Mouse (Mus musculus): ENCODE measurements at regions not wholly inside any gene's neighbourhood (a gene's known extent, or its start where the extent isn't known, plus 50 kb on each side); places are given as distances from the start of the nearest gene placed in this dataset.

DNA sequence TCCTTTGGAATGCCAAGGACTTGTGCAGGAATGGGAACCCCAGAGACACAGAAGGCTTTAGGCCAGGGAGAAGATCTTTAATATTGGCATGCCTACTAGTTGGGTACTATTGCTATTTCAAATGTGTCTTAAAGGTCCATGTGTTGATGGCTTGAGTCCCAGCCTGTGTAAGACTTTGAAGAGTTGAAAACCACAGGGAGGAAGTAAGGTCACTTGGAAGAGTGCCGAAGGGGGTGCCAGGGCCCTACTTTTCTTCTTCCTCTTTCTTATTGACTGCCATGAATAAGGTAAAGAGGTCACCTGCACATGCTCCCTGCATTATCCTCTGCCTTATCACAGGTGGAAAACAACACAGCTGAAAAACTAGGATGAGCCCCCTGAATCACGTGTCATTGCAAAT, 56.1 kb upstream of the Nrp1 start:
- no peak for DNase-seq (ENCODE audit: low spot score)

Data from yolk sac, embryonic 10.5 days (tissue).